Mouse (Mus musculus): ENCODE data around the gene Brsk2. TPM values are rescaled to one million over a fixed set of nuclear protein-coding genes. Genes with fewer than 3 reads are reported as not detected.

Gene Brsk2
- not detected for polyA plus RNA-seq (2014; fragmentation: Illumina TruSeq; extraction: RNeasy Lipid Tissue Mini Kit (QIAGEN cat#74804); ENCODE audit: insufficient read depth, low read depth, low replicate concordance)

GRCm38 (mm10) chr7:141948906-141949798, at the start of gene Brsk2:
Brsk2 (plus strand) TSS chr7:141949751.

DNA sequence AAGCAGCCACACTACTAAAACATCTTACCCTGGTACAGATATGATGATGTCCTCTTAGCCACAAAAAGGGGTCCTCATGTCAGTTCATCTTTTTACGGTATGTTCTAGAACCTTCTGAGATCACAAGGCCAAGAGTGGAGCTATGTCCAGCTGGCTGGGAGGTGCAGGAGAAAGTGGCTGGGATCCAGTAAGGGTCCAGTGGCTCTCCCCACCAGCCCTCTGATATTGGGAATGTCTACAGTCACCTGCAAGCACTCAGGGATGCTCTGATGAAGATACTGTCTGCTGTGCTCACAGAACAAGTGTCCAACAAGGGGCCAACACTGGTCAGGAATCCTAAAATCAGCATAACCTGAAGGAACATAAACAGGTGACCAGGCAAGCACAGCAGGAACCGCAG, 31.1 kb upstream of the Brsk2 start, which contains the start of gene Tollip:
Gene Tollip, minus strand, starts transcription at position 101 of the 400 bp plus-strand sequence.

Other genes starting within 250 kb of the Brsk2 start
- 0.19 TPM for gene Muc5ac, start 160.8 kb upstream of the Brsk2 start, polyA plus RNA-seq (2014; fragmentation: Illumina TruSeq; extraction: RNeasy Lipid Tissue Mini Kit (QIAGEN cat#74804); ENCODE audit: insufficient read depth, low read depth, low replicate concordance)
- gene Muc5b, start 110.7 kb upstream of the Brsk2 start, polyA plus RNA-seq (2014; fragmentation: Illumina TruSeq; extraction: RNeasy Lipid Tissue Mini Kit (QIAGEN cat#74804); ENCODE audit: insufficient read depth, low read depth, low replicate concordance) = 3.3 TPM
- 35.3 TPM for gene Tollip, start 31.2 kb upstream of the Brsk2 start, polyA plus RNA-seq (2014; fragmentation: Illumina TruSeq; extraction: RNeasy Lipid Tissue Mini Kit (QIAGEN cat#74804); ENCODE audit: insufficient read depth, low read depth, low replicate concordance)
- gene Mob2, start 111.3 kb downstream of the Brsk2 start, polyA plus RNA-seq (2014; fragmentation: Illumina TruSeq; extraction: RNeasy Lipid Tissue Mini Kit (QIAGEN cat#74804); ENCODE audit: insufficient read depth, low read depth, low replicate concordance) = 60.9 TPM
- 10.8 TPM for gene Dusp8, start 146.1 kb downstream of the Brsk2 start, polyA plus RNA-seq (2014; fragmentation: Illumina TruSeq; extraction: RNeasy Lipid Tissue Mini Kit (QIAGEN cat#74804); ENCODE audit: insufficient read depth, low read depth, low replicate concordance)
- not detected for gene Gm45618, start 171.0 kb downstream of the Brsk2 start, polyA plus RNA-seq (2014; fragmentation: Illumina TruSeq; extraction: RNeasy Lipid Tissue Mini Kit (QIAGEN cat#74804); ENCODE audit: insufficient read depth, low read depth, low replicate concordance)
- gene Gm39115, start 186.3 kb downstream of the Brsk2 start, polyA plus RNA-seq (2014; fragmentation: Illumina TruSeq; extraction: RNeasy Lipid Tissue Mini Kit (QIAGEN cat#74804); ENCODE audit: insufficient read depth, low read depth, low replicate concordance) = not detected
- gene Gm45337, start 194.9 kb downstream of the Brsk2 start, polyA plus RNA-seq (2014; fragmentation: Illumina TruSeq; extraction: RNeasy Lipid Tissue Mini Kit (QIAGEN cat#74804); ENCODE audit: insufficient read depth, low read depth, low replicate concordance) = not detected
- not detected for gene Gm29735, start 207.4 kb downstream of the Brsk2 start, polyA plus RNA-seq (2014; fragmentation: Illumina TruSeq; extraction: RNeasy Lipid Tissue Mini Kit (QIAGEN cat#74804); ENCODE audit: insufficient read depth, low read depth, low replicate concordance)
- gene Gm4553, start 216.0 kb downstream of the Brsk2 start, polyA plus RNA-seq (2014; fragmentation: Illumina TruSeq; extraction: RNeasy Lipid Tissue Mini Kit (QIAGEN cat#74804); ENCODE audit: insufficient read depth, low read depth, low replicate concordance) = not detected
- gene Krtap5-2, start 226.3 kb downstream of the Brsk2 start, polyA plus RNA-seq (2014; fragmentation: Illumina TruSeq; extraction: RNeasy Lipid Tissue Mini Kit (QIAGEN cat#74804); ENCODE audit: insufficient read depth, low read depth, low replicate concordance) = not detected
- not detected for gene Gm10153, start 240.6 kb downstream of the Brsk2 start, polyA plus RNA-seq (2014; fragmentation: Illumina TruSeq; extraction: RNeasy Lipid Tissue Mini Kit (QIAGEN cat#74804); ENCODE audit: insufficient read depth, low read depth, low replicate concordance)